Mouse (Mus musculus): ENCODE results near the gene Ppt2.

- TF ChIP-seq CTCF (IDR thresholded peaks at IDR 0.05; ENCODE audit: extremely low read depth, insufficient read length, insufficient replicate concordance, low read depth, low read length) (no peak), POLR2A (IDR thresholded peaks at IDR 0.05; ENCODE audit: low read depth, low read length) (no peak)
Measured at GRCm38 (mm10) chr17:34659181-34659896, 31.0 kb upstream of the Ppt2 start.
